Mouse (Mus musculus) heart, postnatal 36 days (tissue): ENCODE data around the gene Trp53. TPM values are rescaled to one million over a fixed set of nuclear protein-coding genes. Genes with fewer than 3 reads are reported as not detected.
"Not testable (repeated sequence)": the region's sequence is repeated elsewhere in the genome, so short reads cannot be mapped to it uniquely, and the experiment has no call there.

ENCODE experiments used
- DNase-seq, 2 experiments: peaks; one replicate each; pipeline ENCODE4 v3.0.0; 2021 to 2022
- intact Hi-C: fragments of 180-260 bp; cut with DNase I; formaldehyde crosslinking; loops from one replicate; pipeline ENCODE4 v1.15.1; 2025
- total RNA-seq, 2 experiments: library from RNA; stranded (reverse); gene quantifications; 2 replicates each; pipeline ENCODE4 v1.2.3; 2021

Gene Trp53
- 10 to 100 TPM; 13.9 to 17.0 TPM for total RNA-seq

DNA sequence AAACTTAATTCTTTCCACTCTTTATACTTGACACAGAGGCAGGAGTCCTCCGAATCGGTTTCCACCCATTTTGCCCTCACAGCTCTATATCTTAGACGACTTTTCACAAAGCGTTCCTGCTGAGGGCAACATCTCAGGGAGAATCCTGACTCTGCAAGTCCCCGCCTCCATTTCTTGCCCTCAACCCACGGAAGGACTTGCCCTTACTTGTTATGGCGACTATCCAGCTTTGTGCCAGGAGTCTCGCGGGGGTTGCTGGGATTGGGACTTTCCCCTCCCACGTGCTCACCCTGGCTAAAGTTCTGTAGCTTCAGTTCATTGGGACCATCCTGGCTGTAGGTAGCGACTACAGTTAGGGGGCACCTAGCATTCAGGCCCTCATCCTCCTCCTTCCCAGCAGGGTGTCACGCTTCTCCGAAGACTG lies at the start of gene Trp53, which contains the start of gene Wrap53:
TSS of gene Trp53 (plus strand) at position 269 of the 424 bp plus-strand sequence.
TSS of gene Wrap53 (minus strand) at position 165 of the 424 bp plus-strand sequence.
- peak; percentile 87 for DNase-seq
- intact Hi-C loops = no loop called here

DNA sequence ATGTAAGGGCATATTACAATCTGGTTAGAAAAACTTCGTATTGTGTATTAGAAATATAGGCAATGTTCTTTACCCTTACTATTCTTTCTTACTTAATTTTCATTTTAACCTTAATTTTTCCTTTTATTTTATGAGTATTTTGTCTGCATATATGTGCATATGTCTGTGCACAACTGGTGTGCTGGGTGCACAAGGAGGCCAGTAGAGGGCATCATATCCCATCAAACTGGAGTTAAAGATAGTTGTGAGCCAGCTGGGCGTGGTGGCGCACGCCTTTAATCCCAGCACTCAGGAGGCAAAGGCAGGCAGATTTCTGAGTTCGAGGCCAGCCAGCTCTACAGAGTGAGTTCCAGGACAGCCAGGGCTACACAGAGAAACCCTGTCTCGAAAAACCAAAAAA lies 49.4 kb upstream of the Trp53 start:
- intact Hi-C loops, DNase-seq: not testable (repeated sequence)

DNA sequence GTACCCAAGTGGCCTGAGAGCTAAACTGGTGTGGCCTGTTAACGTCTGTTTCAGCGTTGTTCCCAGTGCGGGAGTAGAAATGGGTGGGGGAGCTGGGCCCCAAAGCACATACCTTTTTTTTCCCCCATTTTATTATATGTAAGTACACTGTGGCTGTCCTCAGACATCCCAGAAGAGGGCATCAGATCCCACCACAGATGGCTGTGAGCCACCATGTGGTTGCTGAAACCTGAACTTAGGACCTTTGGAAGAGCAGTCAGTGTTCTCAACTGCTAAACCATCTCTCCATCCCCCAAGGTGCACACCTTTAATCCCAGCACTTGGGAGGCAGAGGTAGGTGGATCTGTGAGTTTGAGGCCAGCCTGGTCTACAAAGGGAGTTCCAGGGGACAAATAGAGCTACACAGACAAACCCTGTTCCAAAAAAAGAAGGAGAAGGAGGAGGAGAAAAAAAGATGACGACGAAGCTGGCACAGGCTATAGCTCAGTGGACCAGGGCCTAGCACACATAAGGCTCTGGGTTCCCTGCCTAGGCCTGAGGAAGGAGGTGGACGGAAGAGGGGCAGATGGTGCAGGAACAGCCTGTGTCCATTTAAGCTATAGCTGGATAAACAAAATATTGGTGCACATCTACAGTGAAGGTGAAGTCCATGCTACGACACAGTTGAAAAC lies 47.5 kb upstream of the Trp53 start:
- intact Hi-C loops = no loop called here
- DNase-seq = no peak

DNA sequence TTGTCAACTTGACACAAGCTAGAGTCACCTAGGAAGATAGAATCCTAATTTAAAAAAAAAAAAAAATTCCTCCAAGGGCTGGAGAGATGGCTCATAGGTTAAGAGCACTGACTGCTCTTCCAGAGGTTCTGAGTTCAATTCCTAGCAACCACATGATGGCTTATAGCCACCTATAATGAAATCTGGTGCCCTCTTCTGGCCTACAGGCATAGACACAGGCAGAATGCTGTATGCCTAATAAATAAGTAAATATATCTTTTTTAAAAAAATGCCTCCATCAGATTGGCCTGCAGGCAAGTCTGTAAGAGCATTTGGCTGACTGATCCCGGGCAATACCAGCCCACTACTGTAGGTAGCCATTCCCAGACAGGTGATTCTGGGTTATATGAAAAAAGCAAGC lies 45.2 kb upstream of the Trp53 start:
- intact Hi-C loops = no loop called here
- no peak for DNase-seq

DNA sequence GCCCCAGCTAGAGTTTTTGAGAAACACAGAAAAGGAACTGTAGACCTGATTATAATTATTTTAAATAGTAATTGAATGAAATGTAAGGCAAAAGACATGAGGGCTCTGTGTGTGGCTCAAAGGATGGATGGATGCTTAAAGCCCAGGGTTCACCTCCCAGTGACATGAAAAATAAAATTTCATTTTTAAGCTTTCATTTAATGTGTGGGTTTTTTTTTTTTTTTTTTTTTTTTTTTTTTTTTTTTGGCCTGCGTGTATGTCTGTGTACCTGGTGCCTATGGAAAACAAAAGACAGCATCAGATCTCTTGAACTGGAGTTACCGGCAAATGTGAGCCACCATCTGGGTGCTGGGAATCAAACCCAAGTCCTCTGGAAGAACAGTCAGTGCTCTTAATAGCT lies 39.5 kb upstream of the Trp53 start:
- no peak for DNase-seq
- intact Hi-C loops = no loop called here

DNA sequence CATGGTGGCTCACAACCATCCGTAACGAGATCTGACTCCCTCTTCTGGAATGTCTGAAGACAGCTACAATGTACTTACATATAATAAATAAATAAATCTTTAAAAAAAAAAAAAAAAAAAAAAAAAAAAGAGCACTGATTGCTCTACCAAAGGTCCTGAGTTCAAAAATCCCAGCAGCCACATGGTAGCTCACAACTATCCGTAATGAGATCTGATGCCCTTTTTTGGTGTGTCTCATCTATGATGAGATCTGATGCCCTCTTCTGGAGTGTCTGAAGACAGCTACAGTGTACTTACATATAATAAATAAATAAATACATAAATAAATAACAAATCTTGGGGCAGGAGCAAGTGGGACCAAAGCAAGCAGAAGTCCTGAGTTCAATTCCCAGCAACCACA lies 38.4 kb upstream of the Trp53 start:
- intact Hi-C loops, DNase-seq: not testable (repeated sequence)

DNA sequence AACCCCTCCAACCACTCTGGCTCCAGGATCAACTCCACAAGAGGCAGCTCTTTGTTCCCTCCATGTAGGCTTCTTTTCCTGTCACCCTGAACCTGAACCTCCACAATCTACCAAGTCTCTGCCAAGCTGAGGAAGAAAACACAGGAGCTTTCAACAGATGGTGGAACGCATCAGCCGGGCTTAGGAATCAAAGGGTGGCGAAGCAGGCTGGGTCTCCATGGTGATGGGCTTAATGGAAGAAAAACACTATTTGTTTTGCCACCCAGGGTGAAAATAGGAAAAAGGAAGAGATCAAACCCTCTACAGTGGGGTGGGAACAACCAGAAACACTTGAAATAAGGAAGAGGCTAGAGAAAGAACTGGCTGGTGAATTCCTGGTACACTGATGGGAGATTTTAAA lies 36.6 kb upstream of the Trp53 start:
- intact Hi-C loops = no loop called here
- DNase-seq = no peak

DNA sequence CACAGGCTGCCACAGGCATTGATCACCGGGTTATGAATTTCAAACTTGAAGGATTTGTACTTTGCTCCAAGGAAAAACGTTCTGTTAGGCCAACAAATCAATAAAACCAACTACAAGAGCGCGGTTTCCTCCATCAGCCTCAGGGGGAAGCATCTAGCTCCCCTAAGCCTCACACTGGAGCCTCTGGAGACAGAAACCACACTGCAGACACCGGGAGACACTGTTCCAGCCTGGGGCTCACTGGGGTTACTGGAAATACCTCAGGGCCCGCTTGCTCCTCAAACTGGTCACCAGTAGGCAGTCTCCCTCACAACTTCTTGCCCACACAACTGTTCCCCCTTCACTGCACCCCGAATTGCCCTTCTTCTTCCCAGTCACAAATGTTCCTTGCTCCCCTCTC lies 34.2 kb upstream of the Trp53 start:
- no peak for DNase-seq
- intact Hi-C loops = loop anchor here (2.0 kb wide), 2 partner anchors 33 to 67 kb away; no protein-coding TSS in a partner anchor

DNA sequence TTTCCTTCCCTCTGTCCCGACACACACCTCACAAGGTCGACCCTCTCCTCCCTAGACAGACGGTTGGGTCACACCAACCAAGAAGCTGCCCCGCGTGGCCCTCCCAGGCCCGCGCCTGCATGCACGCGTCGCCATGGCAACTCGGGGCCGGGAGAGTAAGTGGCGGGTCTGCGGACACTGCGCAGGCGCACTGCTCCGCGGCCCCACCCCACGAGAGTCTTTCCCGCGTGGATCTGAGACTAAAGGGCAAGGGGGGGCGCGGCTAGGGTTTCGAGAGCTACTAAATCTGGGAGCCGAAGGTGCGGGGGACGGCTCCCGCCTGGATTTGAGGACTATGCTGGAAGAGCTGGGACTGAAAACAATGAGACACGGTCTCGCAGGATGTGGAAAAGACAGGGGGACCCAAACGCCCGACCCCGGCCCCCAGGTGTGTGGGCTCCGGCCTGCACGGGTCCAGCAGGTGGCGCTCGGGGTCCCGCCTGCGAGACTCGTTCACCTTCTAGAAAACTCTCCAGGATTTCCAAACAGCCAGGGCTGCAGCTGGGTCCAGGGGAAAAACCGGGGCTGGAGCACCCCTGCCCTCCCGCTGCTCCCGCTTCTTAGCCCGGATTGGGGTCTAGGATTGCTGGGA lies 33.6 kb upstream of the Trp53 start:
- intact Hi-C loops = loop anchor here (2.0 kb wide), 2 partner anchors 32 to 66 kb away; no protein-coding TSS in a partner anchor
- peak; percentile 72 to 79 for DNase-seq

DNA sequence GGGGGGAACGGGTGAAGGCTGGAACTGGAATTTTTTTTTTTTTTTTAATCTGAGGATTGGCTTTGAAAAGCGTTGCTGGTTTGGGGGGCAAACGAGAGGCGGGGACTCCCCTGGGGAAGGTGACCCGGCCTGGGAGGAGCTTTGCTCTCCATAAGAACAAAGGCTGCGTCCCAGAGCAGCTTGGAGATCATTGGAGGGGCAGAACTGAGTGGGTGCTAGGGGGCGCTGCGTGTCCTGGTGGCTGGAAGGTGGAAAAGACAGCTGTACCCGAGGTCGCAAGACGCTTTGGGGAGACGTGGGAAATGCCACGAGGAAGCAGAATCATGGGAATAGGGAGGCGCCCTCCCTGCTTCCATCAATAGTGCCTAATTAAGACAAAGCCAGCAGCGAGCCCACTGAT lies 33.1 kb upstream of the Trp53 start:
- intact Hi-C loops = loop anchor here (2.0 kb wide), 2 partner anchors 32 to 66 kb away; no protein-coding TSS in a partner anchor
- DNase-seq = peak; percentile 49 to 52

DNA sequence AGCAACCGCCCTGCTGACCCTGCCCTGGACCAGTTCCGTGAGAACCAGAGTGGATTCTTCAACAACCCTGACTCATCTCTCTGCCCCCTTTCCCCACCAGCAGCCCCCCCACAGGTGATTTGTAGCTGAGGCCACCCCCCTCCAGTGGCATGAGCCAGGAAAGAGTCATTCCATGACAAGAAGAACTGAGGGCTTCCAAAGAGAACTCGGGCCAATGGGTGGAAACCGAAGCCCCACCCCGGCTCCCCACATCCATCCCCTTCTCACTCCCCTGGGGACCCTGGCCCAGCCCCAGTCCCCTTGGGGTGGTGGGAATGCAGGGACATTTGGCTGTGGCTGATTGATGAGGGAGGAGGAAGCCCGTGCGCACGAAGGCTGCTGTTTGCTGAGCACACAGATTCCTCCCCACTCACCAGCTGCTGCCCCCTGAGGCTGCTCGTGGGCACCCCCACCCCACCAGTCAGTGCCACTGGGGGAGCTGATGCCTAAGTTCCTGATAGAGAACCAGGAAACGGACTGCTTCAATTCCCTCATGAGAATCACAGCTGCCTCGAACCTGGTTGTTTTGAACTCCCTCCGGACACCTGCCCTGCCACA lies 31.0 kb upstream of the Trp53 start, which contains the start of gene Dnah2:
TSS of gene Dnah2 (minus strand) at position 51 of the 597 bp plus-strand sequence.
- intact Hi-C loops = no loop called here
- no peak for DNase-seq

DNA sequence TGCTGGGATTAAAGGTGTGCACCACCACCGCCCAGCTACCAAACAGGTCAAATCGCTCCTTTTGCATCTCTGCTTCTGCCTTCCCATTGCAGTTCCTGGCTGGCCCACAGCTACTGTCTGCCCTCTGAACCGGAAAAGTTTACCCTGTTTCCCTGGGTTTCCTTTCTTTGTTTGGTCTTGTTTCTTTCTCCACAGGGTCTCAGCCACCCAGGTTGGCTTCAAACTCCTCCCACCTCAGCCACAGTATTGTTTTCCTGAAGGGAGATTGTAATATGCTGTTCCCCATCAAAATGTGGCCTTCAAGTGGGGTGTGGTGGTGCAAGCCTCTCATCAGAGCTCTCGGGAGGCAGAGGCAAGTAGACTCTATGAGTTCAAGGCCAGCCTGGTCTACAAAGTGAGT lies 28.8 kb upstream of the Trp53 start:
- no peak for DNase-seq
- intact Hi-C loops = no loop called here

DNA sequence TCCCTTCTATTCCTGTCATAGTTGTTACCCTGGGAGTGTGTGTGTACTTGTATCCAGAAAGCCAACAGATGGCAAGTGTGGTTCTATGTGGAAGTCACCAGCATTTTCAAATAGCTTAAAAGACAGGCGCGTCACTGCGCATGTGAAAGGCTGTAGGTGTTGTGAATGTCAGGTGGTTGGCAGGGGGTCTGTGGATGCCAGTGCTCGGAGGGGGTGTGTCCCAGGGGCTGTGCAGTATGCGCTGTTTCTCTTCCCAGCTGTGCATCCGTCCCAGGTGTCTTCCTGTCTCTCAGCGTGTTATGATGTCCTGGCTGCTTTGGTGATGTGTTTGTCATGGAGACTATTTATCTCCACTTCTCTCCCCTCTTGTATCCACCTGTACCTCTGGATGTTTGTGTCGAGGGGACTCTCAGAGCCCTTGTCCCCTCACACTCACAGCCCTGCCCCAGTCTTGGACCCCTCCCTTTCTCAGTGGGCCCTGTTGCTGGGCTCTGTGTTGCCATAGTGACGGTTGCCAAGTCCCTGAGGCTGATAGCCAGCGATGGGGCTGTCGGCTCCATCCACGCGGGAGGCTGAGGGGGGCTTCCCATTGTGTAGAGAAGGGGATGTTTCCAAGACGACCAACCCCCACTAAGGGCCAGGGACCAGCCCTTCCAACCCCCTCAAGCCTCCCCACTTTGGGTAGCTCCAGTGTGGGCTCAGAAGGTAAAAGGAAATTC lies 27.4 kb upstream of the Trp53 start:
- no peak for DNase-seq
- intact Hi-C loops = no loop called here

DNA sequence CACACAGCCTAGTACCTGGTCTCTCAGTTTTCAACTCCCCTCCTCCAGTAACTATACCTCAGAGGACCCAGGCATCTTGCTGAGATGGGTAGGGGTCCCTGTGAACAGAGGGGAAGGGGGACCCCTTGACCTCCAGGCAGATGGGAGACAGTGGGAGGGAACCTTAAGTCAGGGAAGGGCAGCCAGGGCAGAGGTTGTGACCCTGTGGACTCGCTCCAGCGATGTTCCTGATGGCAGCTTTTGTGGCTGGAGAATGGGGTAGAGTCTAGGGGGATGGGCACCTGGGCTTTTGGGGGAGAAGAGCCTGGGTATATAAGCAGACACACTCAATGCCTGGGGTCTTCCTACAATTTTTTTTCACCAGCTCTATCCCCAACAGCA lies 26.8 kb upstream of the Trp53 start:
- DNase-seq = no peak
- intact Hi-C loops = no loop called here

DNA sequence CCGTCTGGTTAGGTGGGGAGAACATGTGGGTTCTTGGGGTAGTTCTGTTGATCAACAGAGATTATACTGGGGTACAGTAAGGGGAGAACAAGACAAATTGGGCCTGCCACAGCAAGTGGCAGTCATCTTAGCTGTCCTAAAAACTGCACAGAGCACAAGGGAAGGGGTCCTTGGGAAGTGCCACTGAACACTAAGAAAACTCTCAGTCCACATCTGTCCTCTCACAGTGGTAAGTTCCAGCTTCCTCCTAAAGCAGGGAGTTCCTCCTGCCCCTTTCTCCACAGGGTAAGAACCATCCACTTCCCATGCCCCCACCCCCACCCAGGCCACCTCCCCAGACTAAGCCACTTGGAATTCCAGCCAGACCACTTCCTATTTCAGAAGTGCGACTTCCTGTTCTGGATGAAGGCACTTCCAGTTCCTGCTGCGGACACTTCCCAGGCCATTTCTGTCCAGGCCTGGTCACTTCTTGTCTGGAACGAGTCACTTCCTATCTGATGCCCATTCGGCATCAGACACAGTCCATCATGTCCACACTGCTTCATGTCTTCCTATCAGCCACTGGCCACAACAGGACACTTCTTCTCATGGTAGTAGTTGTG lies 25.5 kb upstream of the Trp53 start:
- intact Hi-C loops = no loop called here
- DNase-seq = no peak

DNA sequence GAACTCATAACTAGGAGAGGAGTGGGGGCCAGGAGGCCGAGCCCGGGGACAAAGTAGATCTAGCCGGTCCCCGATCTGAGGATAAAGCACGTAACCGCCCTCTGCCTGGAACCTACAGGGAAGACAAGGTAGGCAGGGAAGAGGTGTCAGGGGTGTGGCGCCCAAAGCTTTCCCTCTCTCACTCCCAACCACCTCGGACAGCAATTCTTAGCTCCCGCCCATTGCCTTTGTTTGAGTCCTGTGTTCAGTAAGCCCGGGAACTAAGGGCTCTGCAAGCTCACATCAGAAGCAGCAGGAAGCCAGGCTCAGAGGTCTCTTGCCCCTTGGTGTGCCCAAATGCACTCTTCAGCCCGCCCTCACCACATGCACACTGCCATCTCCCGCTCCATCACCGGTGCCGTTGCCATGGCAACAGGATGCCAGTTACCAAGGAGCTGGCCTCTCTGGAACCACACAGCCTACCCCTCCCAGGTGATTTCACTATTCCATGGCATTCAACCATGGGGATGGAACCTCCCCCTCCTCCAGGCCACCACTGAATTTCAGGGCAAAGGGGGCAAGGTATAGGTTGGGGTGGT lies 22.7 kb upstream of the Trp53 start:
- no peak for DNase-seq
- intact Hi-C loops = no loop called here

DNA sequence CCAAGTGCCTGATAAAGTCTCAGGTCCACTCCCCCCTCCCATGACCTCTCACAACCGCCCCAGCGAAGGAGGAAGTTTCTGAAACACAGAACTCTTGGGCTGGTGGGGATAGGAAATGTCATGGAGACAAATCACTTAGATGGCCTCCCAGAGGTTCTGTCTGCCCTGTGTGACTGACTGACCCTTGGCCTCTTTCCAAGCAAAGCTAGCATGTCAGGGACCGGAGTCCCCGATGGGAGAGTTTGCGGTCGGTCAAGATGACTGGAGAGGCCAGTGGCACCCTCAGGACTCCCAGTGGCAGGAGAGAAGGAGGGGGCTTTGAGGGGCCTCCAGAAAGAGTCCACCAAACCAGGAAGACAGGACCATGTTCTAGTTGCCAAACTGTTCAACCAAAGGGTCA lies 21.4 kb upstream of the Trp53 start:
- no peak for DNase-seq
- intact Hi-C loops = no loop called here

DNA sequence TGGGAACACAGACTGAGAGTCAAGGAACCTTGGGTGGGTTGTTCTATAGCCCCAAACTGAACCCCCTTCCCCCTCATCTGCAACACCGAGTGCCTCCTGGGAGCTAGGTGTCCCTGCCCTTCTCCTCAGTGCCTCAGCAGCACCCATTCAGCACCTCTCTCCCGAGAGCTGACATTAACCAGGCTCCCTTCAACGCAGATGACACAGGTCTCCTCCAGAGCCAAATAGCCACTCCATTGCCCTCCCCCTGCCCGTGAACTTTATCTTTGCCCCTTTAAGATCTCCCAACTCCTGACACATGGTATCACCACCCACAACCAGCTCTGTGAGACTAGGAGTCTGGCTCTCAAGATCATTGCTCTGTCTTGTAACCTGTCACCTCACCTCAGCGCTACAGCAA lies 21.0 kb upstream of the Trp53 start:
- peak; percentile 29 to 37 for DNase-seq

DNA sequence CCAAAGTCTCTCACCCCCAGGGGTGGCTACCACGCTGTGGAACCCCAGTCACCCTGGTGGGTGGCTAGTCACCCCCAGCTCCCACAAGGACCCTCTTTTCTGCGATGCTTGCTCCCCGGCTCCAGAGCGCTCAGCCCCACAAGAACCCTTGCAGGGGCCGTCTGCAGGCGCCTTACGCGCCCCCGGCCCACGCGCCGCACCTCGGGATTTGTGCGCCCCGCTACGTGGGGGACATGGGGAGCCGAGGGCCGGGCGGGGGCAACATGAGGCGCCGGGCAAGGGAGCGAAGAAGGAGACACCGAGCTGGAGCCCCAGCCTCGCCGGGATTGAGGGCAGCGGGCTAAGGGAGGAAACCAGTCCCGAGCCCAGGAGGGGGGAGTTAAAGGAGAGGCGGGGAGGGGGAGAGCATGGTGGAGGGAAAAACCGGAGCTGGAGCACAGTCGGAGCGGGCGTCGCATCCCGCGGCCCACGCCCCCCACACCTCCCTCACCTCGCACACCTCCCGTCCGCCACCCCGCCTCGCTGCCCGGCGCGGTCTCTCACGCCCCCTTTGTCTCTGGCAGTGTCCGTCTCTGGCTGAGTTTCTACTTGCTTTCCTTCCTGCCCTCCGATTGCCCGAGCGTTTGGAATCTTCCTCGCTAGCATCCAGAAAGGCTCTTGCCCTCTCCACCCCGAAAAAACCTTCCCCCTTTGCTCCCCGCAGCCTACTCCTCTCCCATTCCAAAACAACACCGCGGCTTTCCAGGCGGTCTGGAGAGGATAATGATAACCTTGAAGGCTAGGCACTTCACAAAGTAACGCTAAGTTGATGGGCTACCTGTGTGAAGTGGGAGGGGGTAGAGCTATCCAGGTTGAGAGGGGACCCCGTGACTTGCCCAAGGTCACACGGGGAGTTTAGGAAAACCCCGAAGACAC lies 20.1 kb upstream of the Trp53 start, which contains the start of gene Efnb3:
TSS of gene Efnb3 (minus strand) at position 355 of the 915 bp plus-strand sequence.
- peak in 1 of 2 experiments; percentile 12 for DNase-seq
- intact Hi-C loops = no loop called here

More for the DNA sequence above, 21.0 kb upstream of the Trp53 start:
- intact Hi-C loops = no loop called here
